Mouse (Mus musculus): ENCODE results near the gene Cers6.

DNA sequence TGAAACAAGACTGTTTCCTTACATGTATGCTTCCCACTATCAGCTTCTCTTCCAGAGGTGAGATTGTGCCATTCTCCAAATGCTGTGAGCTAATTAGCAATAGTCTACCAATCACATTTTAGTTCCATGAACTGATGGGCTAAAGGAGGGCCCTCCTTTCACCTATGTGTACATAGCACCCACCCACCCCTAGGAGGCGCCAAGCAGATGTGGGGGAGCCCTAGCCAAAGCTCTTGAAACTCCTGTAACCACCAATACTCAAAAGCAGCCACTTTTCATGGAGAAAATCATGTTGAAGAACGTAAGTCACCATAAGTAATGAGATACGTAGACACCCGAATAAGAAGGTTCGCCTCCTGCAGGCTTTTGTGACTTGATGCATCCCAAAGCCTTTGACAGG lies 251.4 kb downstream of the Cers6 start:
- TF ChIP-seq CTCF (IDR thresholded peaks at IDR 0.05; ENCODE audit: borderline replicate concordance, control insufficient read depth, extremely low read depth, insufficient read depth, low read length, poor library complexity) (no peak), POLR2A (IDR thresholded peaks at IDR 0.05; ENCODE audit: control insufficient read depth, extremely low read depth, insufficient read depth, low read length, poor library complexity) (no peak)
